Mouse (Mus musculus): Measurements from ENCODE around the gene Dph2. TPM values are rescaled to one million over a fixed set of nuclear protein-coding genes. Genes with fewer than 3 reads are reported as not detected.

Dph2 gene
- polyA plus RNA-seq, 1 experiment from 2014 or later, result 10.9 TPM

DNA sequence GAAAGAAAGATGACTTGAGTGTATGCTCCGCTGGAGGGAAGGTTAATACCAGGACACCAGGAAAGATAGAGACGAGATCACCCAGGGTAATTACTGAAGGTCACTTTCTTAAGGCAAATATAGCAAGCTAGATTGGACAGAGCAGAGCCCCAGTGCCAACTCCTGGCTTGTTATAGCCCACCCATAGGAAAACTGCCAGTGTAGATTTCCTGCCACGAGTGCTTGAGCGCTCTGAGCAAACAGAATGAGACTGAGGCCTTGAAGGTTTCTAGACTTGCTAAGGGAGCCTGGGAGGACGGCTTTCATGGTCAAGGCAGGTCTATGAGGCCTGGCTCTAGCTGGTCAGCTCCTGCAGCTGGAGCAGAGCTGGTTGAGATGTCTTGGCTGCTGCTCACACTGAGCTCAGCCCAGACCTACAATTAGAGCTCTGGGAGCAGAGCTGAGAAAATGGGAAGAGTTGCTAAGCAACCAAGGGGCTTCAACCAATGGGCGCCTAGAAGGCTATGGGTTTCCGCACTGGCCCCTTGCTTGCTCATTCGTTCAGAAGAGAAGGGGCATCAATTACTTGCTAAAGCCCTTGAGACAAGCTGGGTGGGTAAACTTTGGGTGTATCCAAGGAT lies 17.1 kb upstream of the Dph2 start:
- WGBS, result 81% methylated on average over 8 of the region's 8 CpGs
- Histone ChIP-seq H3K27me3 (replicated peaks) (no peaks in the 10 kb centered on the region), H3K4me2 (no peak overlapping the region), H3K4me3 (no peak overlapping the region), H3K9me3 (no peaks in the 10 kb centered on the region), H3K27ac (replicated peaks) (no peak overlapping the region), H3K36me3 (peaks cover 75% of the 10 kb centered on the region), H3K4me1 (peaks cover 57% of the 10 kb centered on the region), H3K9ac (no peak overlapping the region; the same call in 1 of the 2 replicates)
- no peak for ATAC-seq (ENCODE audit: extremely low read depth, insufficient number of reproducible peaks, low FRiP score, low TSS enrichment)

DNA sequence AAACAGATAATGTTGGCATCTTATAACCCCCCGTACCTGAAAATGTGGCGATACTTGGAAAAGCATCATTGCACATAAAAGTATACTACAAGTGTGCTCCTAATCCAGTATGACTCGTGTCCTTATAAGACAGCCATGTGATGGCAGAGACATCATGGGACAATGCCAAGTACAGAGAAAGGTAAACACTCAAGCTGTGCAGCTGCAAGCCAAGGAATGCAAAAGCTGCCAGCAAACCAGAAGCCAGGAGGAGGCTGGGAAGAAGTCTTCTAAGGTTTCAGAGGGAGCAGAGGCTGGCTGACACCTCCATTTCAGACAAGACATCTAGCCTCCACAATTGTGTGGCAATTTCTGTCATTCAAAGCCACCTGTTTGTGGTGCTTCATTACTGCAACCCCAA lies 14.4 kb upstream of the Dph2 start:
- no peak for ATAC-seq (ENCODE audit: extremely low read depth, insufficient number of reproducible peaks, low FRiP score, low TSS enrichment)
- Histone ChIP-seq H3K4me2 (no peak overlapping the region), H3K4me3 (no peak overlapping the region), H3K9ac (no peak overlapping the region), H3K27ac (replicated peaks) (no peak overlapping the region), H3K9me3 (no peaks in the 10 kb centered on the region), H3K36me3 (peaks cover 89% of the 10 kb centered on the region), H3K4me1 (peaks cover 34% of the 10 kb centered on the region), H3K27me3 (replicated peaks) (no peaks in the 10 kb centered on the region)
- WGBS, result 82% methylated on average over 3 of the region's 3 CpGs

DNA sequence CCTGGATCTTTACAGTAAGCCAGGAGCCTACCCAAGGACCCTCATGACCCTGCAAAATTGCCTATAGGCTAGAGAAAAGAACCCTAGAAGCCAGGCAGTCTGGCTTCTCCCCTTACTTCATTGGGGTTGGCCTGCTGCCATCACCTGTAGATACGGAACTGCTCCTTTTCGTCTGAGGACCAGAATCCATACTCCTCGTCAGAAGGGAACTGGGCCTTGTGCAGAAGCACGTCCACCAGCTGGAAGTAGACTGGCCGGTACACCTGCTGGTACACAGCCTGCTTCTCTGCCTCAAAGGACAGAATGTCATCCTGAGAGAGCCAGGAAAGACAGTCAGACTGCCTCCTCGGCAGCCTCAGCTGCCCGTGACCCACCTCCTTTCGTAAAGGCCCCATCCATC lies 12.9 kb upstream of the Dph2 start:
- 87% methylated on average over 8 of the region's 8 CpGs for WGBS
- H3K36me3 ChIP-seq, result peaks cover 92% of the 10 kb centered on the region
- no peaks in the 10 kb centered on the region for H3K27me3 ChIP-seq (replicated peaks)
- H3K4me1 ChIP-seq, result peaks cover 22% of the 10 kb centered on the region
- H3K4me2 ChIP-seq, result no peak overlapping the region
- no peak overlapping the region for H3K27ac ChIP-seq (replicated peaks)
- H3K9ac ChIP-seq, result no peak overlapping the region
- ATAC-seq (ENCODE audit: extremely low read depth, insufficient number of reproducible peaks, low FRiP score, low TSS enrichment), result no peak
- H3K4me3 ChIP-seq, result no peak overlapping the region
- H3K9me3 ChIP-seq, result no peaks in the 10 kb centered on the region

DNA sequence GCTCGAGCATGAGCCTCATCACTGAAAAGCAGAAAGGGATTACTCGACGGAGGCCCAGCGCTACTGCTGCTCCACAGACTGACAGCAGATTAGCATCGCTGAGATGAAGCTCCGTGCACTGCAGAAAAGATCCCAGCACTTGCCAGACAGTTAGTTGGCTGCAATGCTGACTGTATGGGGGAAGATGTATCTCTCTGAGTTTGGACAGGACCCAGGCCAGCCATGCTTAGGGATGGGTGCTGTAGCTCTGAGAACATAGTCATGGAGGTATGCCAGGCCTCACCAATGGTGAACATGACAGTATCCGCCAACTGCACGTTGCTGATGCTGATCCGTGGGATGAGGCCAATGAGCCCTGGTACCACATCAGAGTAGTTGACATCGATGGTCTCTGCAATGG lies 12.3 kb upstream of the Dph2 start:
- ATAC-seq (ENCODE audit: extremely low read depth, insufficient number of reproducible peaks, low FRiP score, low TSS enrichment), result 0 out of 2 replicates have a peak, but pooled peaks have one; percentile 18
- Histone ChIP-seq H3K27ac (replicated peaks) (no peak overlapping the region), H3K4me3 (no peak overlapping the region)

DNA sequence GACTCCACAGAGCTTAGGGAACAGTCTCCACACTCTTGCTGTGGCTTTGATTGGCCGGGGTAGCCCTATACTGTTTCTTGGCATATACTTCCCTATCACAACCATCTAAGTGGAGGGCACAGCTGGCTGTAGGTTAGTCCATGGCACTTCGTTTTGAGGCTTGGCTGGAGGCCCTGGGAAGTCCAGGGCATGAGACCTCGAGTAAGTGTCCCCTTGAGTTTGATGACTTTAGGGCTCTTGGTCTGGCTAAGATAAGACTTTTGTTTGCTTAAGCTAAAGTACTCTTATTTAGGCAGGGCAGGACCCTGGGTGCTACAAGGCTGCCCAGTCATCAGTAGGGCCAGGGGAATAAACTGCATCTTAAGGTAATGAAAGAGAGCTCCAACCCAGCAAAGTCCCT lies 6.3 kb upstream of the Dph2 start:
- H3K4me2 ChIP-seq, result no peak overlapping the region
- 71% methylated on average over 3 of the region's 3 CpGs for WGBS
- no peaks in the 10 kb centered on the region for H3K9me3 ChIP-seq
- H3K4me3 ChIP-seq, result no peak overlapping the region
- H3K9ac ChIP-seq, result no peak overlapping the region
- H3K27me3 ChIP-seq (replicated peaks), result no peaks in the 10 kb centered on the region
- peaks cover 96% of the 10 kb centered on the region for H3K36me3 ChIP-seq
- ATAC-seq (ENCODE audit: extremely low read depth, insufficient number of reproducible peaks, low FRiP score, low TSS enrichment), result no peak
- H3K4me1 ChIP-seq, result no peaks in the 10 kb centered on the region
- H3K27ac ChIP-seq (replicated peaks), result no peak overlapping the region

More for the DNA sequence above, 12.3 kb upstream of the Dph2 start:
- H3K9ac ChIP-seq, result no peak overlapping the region
- H3K27me3 ChIP-seq (replicated peaks), result no peaks in the 10 kb centered on the region
- WGBS, result 90% methylated on average over 10 of the region's 10 CpGs
- peaks cover 92% of the 10 kb centered on the region for H3K36me3 ChIP-seq
- no peak overlapping the region for H3K4me2 ChIP-seq
- H3K9me3 ChIP-seq, result no peaks in the 10 kb centered on the region
- peaks cover 17% of the 10 kb centered on the region for H3K4me1 ChIP-seq

DNA sequence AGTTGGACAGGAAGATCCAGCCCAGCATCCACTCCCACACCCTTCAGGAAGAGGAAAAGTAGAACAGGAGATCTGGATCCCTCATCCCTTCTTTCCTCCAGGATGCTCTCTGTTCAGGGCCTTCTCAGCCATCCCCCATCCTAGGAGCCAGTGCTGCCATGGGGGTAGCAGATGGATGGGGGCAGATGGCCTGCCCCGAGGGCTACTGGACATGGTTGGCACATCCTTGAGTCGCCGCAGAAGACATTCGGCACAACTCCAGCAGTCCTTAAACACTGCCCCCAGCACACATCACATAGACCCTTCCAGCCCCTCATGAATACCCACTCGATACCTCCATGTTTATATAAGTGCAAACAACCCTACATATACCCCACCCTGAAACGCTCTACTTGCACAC lies 4.2 kb upstream of the Dph2 start:
- H3K27ac ChIP-seq (replicated peaks), result no peak overlapping the region
- no peak overlapping the region for H3K9ac ChIP-seq
- H3K4me3 ChIP-seq, result no peak overlapping the region
- no peaks in the 10 kb centered on the region for H3K27me3 ChIP-seq (replicated peaks)
- H3K9me3 ChIP-seq, result no peaks in the 10 kb centered on the region
- H3K4me2 ChIP-seq, result no peak overlapping the region
- no peak for ATAC-seq (ENCODE audit: extremely low read depth, insufficient number of reproducible peaks, low FRiP score, low TSS enrichment)
- peaks cover 75% of the 10 kb centered on the region for H3K36me3 ChIP-seq
- 94% methylated on average over 6 of the region's 6 CpGs for WGBS
- H3K4me1 ChIP-seq, result peaks cover 7% of the 10 kb centered on the region

DNA sequence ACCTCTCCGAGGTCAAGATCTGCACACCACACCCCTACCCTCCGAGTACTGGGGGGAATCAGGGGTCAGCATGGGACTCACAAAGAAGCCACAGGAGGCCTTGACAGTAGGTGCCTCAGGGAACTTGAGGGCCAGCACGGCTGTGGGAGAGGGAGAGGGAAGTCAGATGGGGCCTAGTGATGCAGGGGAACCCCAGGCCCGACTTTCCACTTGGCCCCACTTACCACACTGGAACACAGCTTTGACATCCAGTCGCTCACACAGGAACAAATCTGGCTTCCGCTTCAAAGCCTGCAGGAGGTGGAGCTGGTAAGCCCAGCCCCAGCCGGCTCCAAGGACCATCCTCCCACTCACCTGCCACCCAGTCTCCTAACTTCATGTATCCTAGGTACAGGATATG lies 3.5 kb upstream of the Dph2 start:
- Histone ChIP-seq H3K4me2 (no peak overlapping the region), H3K4me1 (peaks cover 11% of the 10 kb centered on the region), H3K27ac (replicated peaks) (no peak overlapping the region), H3K27me3 (replicated peaks) (no peaks in the 10 kb centered on the region), H3K36me3 (peaks cover 68% of the 10 kb centered on the region), H3K9me3 (no peaks in the 10 kb centered on the region), H3K9ac (no peak overlapping the region), H3K4me3 (no peak overlapping the region)
- no peak for ATAC-seq (ENCODE audit: extremely low read depth, insufficient number of reproducible peaks, low FRiP score, low TSS enrichment)
- WGBS, result 67% methylated on average over 7 of the region's 7 CpGs

DNA sequence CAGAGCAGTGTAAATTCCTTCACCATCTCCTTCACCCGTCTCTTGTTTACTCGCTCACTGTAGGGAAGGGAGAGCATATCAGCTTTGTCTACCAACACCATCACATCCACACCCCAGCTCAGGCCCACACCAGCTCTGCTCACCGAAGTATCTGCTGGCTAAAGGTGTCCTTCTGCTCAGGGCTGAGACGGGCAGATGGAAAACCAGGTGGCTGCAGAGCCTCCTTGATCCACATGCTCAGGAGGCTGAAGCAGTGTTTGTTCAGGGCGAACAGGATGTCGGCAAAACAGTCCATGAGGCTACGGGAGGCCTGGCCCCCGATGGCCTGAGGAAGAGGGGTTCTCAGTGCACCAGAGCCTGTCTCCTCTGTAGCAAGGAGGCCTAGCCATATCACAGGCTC lies 2.8 kb upstream of the Dph2 start:
- H3K27me3 ChIP-seq (replicated peaks), result no peaks in the 10 kb centered on the region
- H3K9me3 ChIP-seq, result no peaks in the 10 kb centered on the region
- no peak for ATAC-seq (ENCODE audit: extremely low read depth, insufficient number of reproducible peaks, low FRiP score, low TSS enrichment)
- H3K4me3 ChIP-seq, result no peak overlapping the region
- no peak overlapping the region for H3K27ac ChIP-seq (replicated peaks)
- 81% methylated on average over 8 of the region's 8 CpGs for WGBS
- peaks cover 11% of the 10 kb centered on the region for H3K4me1 ChIP-seq
- H3K9ac ChIP-seq, result no peak overlapping the region
- H3K4me2 ChIP-seq, result no peak overlapping the region
- peaks cover 68% of the 10 kb centered on the region for H3K36me3 ChIP-seq

DNA sequence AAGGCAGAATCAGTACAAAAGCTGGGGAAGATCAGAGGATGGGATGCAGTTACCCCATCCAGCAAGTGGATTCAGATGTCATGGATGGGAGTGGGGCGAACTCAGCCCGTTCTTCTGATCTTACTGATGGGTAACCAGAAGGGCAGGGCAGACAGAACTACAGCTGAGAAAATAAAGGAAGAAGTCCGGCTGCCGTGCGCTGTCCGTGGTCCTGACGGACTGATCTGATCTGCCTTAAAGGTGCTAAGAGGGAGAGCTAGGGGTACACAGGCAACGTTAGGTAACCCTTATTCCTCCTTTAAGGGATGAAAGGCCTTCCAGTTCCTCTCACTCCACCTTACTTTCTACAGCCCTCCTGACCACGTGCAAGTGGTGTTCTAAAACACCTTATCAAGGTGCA lies 1.5 kb upstream of the Dph2 start:
- H3K27ac ChIP-seq (replicated peaks), result no peak overlapping the region
- peaks cover 62% of the 10 kb centered on the region for H3K36me3 ChIP-seq
- WGBS, result 19% methylated on average over 9 of the region's 9 CpGs
- H3K9ac ChIP-seq, result no peak overlapping the region
- H3K27me3 ChIP-seq (replicated peaks), result no peaks in the 10 kb centered on the region
- no peak for ATAC-seq (ENCODE audit: extremely low read depth, insufficient number of reproducible peaks, low FRiP score, low TSS enrichment)
- H3K4me2 ChIP-seq, result no peak overlapping the region
- H3K9me3 ChIP-seq, result no peaks in the 10 kb centered on the region
- no peak overlapping the region for H3K4me3 ChIP-seq
- H3K4me1 ChIP-seq, result peaks cover 11% of the 10 kb centered on the region

DNA sequence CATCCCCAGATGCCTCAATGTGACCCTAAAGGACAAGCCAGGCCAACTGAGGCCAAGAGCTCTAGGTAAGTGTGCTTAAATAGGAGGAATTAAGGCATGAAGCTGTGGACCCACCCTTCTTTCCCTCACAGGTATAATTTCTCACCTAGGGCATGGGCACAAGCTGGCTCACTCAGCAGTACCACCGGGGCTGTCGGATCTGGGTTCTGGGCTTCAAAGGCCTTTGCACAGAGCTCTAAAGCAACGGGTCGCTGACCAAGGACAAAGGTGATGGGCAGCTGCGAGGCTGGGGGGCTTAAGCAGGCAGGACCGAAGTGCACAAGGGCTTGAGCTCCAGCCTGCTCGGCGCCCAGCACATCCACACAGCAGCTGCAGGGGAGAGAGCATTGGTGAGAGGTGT lies 1.1 kb downstream of the Dph2 start:
- no peak overlapping the region for H3K9ac ChIP-seq

DNA sequence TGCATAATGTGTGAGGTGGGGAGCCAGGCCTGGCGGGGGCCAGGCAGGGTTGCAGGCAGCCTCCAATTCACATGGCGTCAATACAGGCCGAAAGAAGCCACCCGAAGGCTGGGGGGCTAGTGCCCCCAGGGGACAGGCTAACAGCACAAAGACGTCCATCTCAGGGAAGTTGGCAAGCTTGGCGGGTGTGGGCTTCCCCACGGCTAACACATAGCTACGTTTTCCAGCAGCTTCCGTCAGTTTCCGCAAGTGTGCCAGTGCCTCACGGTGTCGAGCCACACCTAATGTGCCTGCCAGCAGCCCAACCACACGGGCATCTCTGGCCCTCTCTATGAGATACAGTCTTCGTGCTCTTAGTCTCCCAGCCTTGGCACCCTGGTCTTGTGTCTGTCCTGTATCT lies 1.8 kb downstream of the Dph2 start:
- Histone ChIP-seq H3K36me3 (peaks cover 39% of the 10 kb centered on the region), H3K9ac (no peak overlapping the region), H3K27ac (replicated peaks) (no peak overlapping the region), H3K4me1 (peaks cover 24% of the 10 kb centered on the region), H3K4me3 (no peak overlapping the region), H3K9me3 (no peaks in the 10 kb centered on the region), H3K4me2 (no peak overlapping the region), H3K27me3 (replicated peaks) (no peaks in the 10 kb centered on the region)
- no peak for ATAC-seq (ENCODE audit: extremely low read depth, insufficient number of reproducible peaks, low FRiP score, low TSS enrichment)
- WGBS, result 83% methylated on average over 14 of the region's 14 CpGs

More for the DNA sequence above, 1.1 kb downstream of the Dph2 start:
- Histone ChIP-seq H3K4me3 (peak overlapping the region; percentile 80), H3K4me1 (peaks cover 22% of the 10 kb centered on the region), H3K27ac (replicated peaks) (no peak overlapping the region), H3K4me2 (peak overlapping the region; percentile 86), H3K27me3 (replicated peaks) (no peaks in the 10 kb centered on the region), H3K9me3 (no peaks in the 10 kb centered on the region), H3K36me3 (peaks cover 39% of the 10 kb centered on the region)
- WGBS, result 89% methylated on average over 8 of the region's 8 CpGs
- no peak for ATAC-seq (ENCODE audit: extremely low read depth, insufficient number of reproducible peaks, low FRiP score, low TSS enrichment)

DNA sequence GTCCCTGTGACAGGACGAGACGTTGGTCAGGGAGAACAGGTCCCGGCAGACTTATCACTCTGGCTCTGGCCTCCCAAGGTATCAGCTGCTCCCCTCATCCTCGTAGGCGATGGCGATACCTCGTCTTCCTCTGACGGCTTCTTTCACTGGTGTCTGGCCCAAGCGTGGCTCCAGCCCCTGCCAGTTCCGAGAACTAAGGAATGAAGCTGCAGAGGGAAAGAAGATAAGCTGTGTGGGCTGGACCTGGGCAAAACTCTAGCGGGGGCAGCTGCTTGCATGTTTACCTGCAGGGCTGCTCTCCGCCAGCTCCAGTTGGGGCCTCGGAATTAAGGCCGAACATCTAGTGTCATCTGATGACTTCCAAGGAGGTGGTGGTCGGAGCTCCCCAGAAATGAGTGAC lies 2.4 kb downstream of the Dph2 start:
- ATAC-seq (ENCODE audit: extremely low read depth, insufficient number of reproducible peaks, low FRiP score, low TSS enrichment), result no peak
- Histone ChIP-seq H3K4me3 (no peak overlapping the region), H3K27me3 (replicated peaks) (no peaks in the 10 kb centered on the region), H3K9me3 (no peaks in the 10 kb centered on the region), H3K27ac (replicated peaks) (no peak overlapping the region), H3K9ac (no peak overlapping the region), H3K36me3 (peaks cover 39% of the 10 kb centered on the region), H3K4me1 (peaks cover 24% of the 10 kb centered on the region), H3K4me2 (no peak overlapping the region)
- WGBS, result 79% methylated on average over 15 of the region's 15 CpGs

Measured in heart, embryonic 13.5 days (tissue).